Comparison of ENCODE assay signal across 21 mouse cellular contexts in the genomic region with DNA sequence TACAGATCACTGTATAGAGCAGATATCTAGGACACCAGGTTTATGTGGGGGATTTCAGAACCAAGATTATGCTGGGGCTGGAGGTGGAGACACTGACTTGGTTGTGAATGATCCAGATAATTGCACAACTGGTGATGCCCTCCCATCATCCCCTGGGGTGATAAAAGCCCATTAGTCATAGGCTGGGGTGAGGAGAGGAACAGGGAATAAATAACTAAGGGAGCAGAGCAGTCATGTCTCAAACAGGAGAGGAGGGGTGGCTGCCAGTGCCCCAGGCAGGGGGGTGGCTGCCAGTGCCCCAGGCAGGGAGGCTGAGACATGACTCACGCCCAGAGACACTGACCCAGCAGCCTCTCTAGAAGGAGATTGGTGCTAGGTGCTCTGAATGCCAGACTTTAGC. TPM values are rescaled to one million over a fixed set of nuclear protein-coding genes. Genes with fewer than 3 reads are reported as not detected.
DNase-seq lines count a peak whose midpoint lies in the region; ATAC-seq and TF ChIP-seq lines count a peak whose summit lies in the region.
"Had no signal": no experiment of that assay in that cellular context is flagged by ENCODE, and none has a peak within 500 bp of the region (broad histone marks: within the 10 kb centered on the region; RNA-seq: fewer than 3 reads in every experiment).

No protein-coding gene starts in this region.

- no peaks in the 10 kb centered on the region for H3K27me3 ChIP-seq in forebrain, postnatal 0 days (ENCODE audit: insufficient read depth, low read length)
- H3K27me3 ChIP-seq in forebrain, embryonic 10.5 days (ENCODE audit: poor library complexity, severe bottlenecking), result no peaks in the 10 kb centered on the region
- H3K27me3 ChIP-seq in C2C12 (ENCODE audit: control insufficient read depth, insufficient read depth, insufficient read length) (no peaks in the 10 kb centered on the region), myocyte (ENCODE audit: control insufficient read depth, insufficient read depth, insufficient read length) (no peaks in the 10 kb centered on the region)
- H3K27me3 ChIP-seq: heart, embryonic 15.5 days; hindbrain, embryonic 13.5 days; limb, embryonic 15.5 days; midbrain, embryonic 15.5 days; neural tube, embryonic 12.5 days had no signal

- H3K79me3 ChIP-seq in C2C12 (ENCODE audit: low read depth), result no peaks in the 10 kb centered on the region

- TF ChIP-seq POLR2A in myocyte (IDR thresholded peaks at IDR 0.05; ENCODE audit: insufficient read length, low read depth), result peak; percentile 47

- H3K9ac ChIP-seq in forebrain, postnatal 0 days, result no peak overlapping the region
- H3K9ac ChIP-seq: heart, embryonic 15.5 days; hindbrain, embryonic 13.5 days; limb, embryonic 15.5 days; midbrain, embryonic 15.5 days; neural tube, embryonic 12.5 days had no signal

- H3K36me3 ChIP-seq in forebrain, postnatal 0 days (ENCODE audit: insufficient read depth), result no peaks in the 10 kb centered on the region
- no peaks in the 10 kb centered on the region for H3K36me3 ChIP-seq in forebrain, embryonic 10.5 days (replicated peaks)
- no peaks in the 10 kb centered on the region for H3K36me3 ChIP-seq in C2C12 (ENCODE audit: control insufficient read depth, insufficient read depth)
- H3K36me3 ChIP-seq in myocyte (ENCODE audit: control insufficient read depth, insufficient read depth), result no peaks in the 10 kb centered on the region
- H3K36me3 ChIP-seq: heart, embryonic 15.5 days; hindbrain, embryonic 13.5 days; limb, embryonic 15.5 days; midbrain, embryonic 15.5 days; neural tube, embryonic 12.5 days had no signal

- DNase-seq in forebrain, postnatal 0 days, result no peak
- DNase-seq in forebrain, embryonic 10.5 days (ENCODE audit: extremely low spot score, low spot score), result no peak
- peak; percentile 40 for DNase-seq in adrenal gland, postnatal 10 days
- no peak for DNase-seq in gastrocnemius, postnatal 4 days (ENCODE audit: low spot score in 2 of 2)
- no peak for DNase-seq in ovary, postnatal 36 days (ENCODE audit: low spot score)
- no peak for DNase-seq in cerebellum, adult 11-12 months
- DNase-seq: B cell, adult 2 months; cerebellum, adult 9-11 months; heart, adult 18-20 months; lung, adult 18-20 months had no signal

- H3K4me1 ChIP-seq in forebrain, postnatal 0 days (ENCODE audit: insufficient read depth), result no peaks in the 10 kb centered on the region
- 0 out of 2 replicates have a peak, but pooled peaks cover 4% of the 10 kb centered on the region for H3K4me1 ChIP-seq in forebrain, embryonic 10.5 days
- H3K4me1 ChIP-seq: heart, embryonic 15.5 days; limb, embryonic 15.5 days had no signal

- H3K4me3 ChIP-seq in forebrain, postnatal 0 days (ENCODE audit: low read depth, low read length), result no peak overlapping the region
- H3K4me3 ChIP-seq in forebrain, embryonic 10.5 days, result no peak overlapping the region
- no peak overlapping the region for H3K4me3 ChIP-seq in C2C12 (ENCODE audit: insufficient read depth, poor library complexity, severe bottlenecking)
- no peak overlapping the region for H3K4me3 ChIP-seq in myocyte
- H3K4me3 ChIP-seq: heart, embryonic 15.5 days; hindbrain, embryonic 13.5 days; limb, embryonic 15.5 days; midbrain, embryonic 15.5 days; neural tube, embryonic 12.5 days had no signal

- ATAC-seq in forebrain, postnatal 0 days, result peak; percentile 34; the same call in 1 of the 2 replicates
- ATAC-seq: forebrain, embryonic 14.5 days; intestine, postnatal 0 days; midbrain, embryonic 15.5 days had no signal

- no peaks in the 10 kb centered on the region for H3K9me3 ChIP-seq in forebrain, postnatal 0 days (ENCODE audit: low read length)
- peaks cover 10% of the 10 kb centered on the region for H3K9me3 ChIP-seq in forebrain, embryonic 10.5 days
- H3K9me3 ChIP-seq: heart, embryonic 15.5 days; limb, embryonic 15.5 days; midbrain, embryonic 15.5 days; neural tube, embryonic 12.5 days had no signal

- H3K79me2 ChIP-seq in C2C12 (ENCODE audit: control insufficient read depth, insufficient read depth), result no peaks in the 10 kb centered on the region
- H3K79me2 ChIP-seq in myocyte (ENCODE audit: control insufficient read depth, insufficient read depth), result no peaks in the 10 kb centered on the region

- WGBS in forebrain, postnatal 0 days, result 72% methylated on average over 1 of the region's 1 CpGs
- 43% methylated on average over 1 of the region's 1 CpGs for WGBS in forebrain, embryonic 10.5 days

- H3K4me2 ChIP-seq in forebrain, postnatal 0 days (ENCODE audit: low read depth), result no peak overlapping the region
- peak overlapping the region; percentile 74 for H3K4me2 ChIP-seq in myocyte (ENCODE audit: low read depth)
- H3K4me2 ChIP-seq: heart, embryonic 15.5 days; hindbrain, embryonic 13.5 days; limb, embryonic 15.5 days; midbrain, embryonic 15.5 days; neural tube, embryonic 12.5 days had no signal

- no peak overlapping the region for H3K27ac ChIP-seq in forebrain, postnatal 0 days (ENCODE audit: low read depth, low read length)
- H3K27ac ChIP-seq in forebrain, embryonic 10.5 days, result no peak overlapping the region
- H3K27ac ChIP-seq: heart, embryonic 15.5 days; hindbrain, embryonic 13.5 days; kidney, postnatal 0 days; limb, embryonic 15.5 days; macrophage; midbrain, embryonic 15.5 days; neural tube, embryonic 12.5 days had no signal

- no peak for TF ChIP-seq CTCF in forebrain, postnatal 0 days (IDR thresholded peaks at IDR 0.05; ENCODE audit: low read depth)
- TF ChIP-seq CTCF in C2C12 (IDR thresholded peaks at IDR 0.05; ENCODE audit: control insufficient read depth, insufficient read depth, insufficient read length), result no peak

- H3ac ChIP-seq in C2C12 (ENCODE audit: control insufficient read depth, insufficient read length, low read depth), result peak overlapping the region; percentile 62
- H3ac ChIP-seq in myocyte (ENCODE audit: control insufficient read depth, insufficient read length), result no peak overlapping the region

TF ChIP-seq in C2C12, 6 proteins besides CTCF, POLR2A, EP300 and RAD21:
- TF ChIP-seq MYOD1 (IDR thresholded peaks at IDR 0.05; ENCODE audit: control insufficient read depth, insufficient read length, low read depth), result peak; percentile 43
- no peak for TF ChIP-seq USF1 (IDR thresholded peaks at IDR 0.05; ENCODE audit: low read depth)
- peak; percentile 44 for TF ChIP-seq MAX (IDR thresholded peaks at IDR 0.05)
- peak; percentile 99 for TF ChIP-seq CEBPB (IDR thresholded peaks at IDR 0.05; ENCODE audit: low read depth)
- TF ChIP-seq FOSL1 (IDR thresholded peaks at IDR 0.05; ENCODE audit: insufficient read depth, low read length, poor library complexity, severe bottlenecking), result peak; percentile 31
- no peak for TF ChIP-seq MYOG (IDR thresholded peaks at IDR 0.05; ENCODE audit: control insufficient read depth, extremely low read depth, insufficient read length)

TF ChIP-seq in myocyte, 11 proteins besides CTCF, POLR2A, EP300 and RAD21:
- TF ChIP-seq TCF3 (IDR thresholded peaks at IDR 0.05; ENCODE audit: insufficient read length, low read depth), result no peak
- TF ChIP-seq CEBPB (IDR thresholded peaks at IDR 0.05; ENCODE audit: insufficient read depth, poor library complexity, severe bottlenecking), result peak; percentile 99
- TF ChIP-seq USF1 (IDR thresholded peaks at IDR 0.05; ENCODE audit: low read depth), result no peak
- TF ChIP-seq E2F4 (IDR thresholded peaks at IDR 0.05; ENCODE audit: insufficient read depth), result no peak
- TF ChIP-seq REST (IDR thresholded peaks at IDR 0.05; ENCODE audit: insufficient read depth, insufficient read length), result no peak
- TF ChIP-seq TCF12 (IDR thresholded peaks at IDR 0.05; ENCODE audit: insufficient read depth, poor library complexity, severe bottlenecking), result no peak
- peak; percentile 14 for TF ChIP-seq POLR2AphosphoS2 (IDR thresholded peaks at IDR 0.05; ENCODE audit: insufficient read length, low read depth)
- TF ChIP-seq MYOD1 (IDR thresholded peaks at IDR 0.05; ENCODE audit: control insufficient read depth in 1 of 3, insufficient read length in 2 of 3, low read depth in 2 of 3), result peak in 1 of 3 experiments; percentile 26
- no peak for TF ChIP-seq MYOG (IDR thresholded peaks at IDR 0.05; ENCODE audit: control insufficient read depth in 1 of 3, insufficient read depth in 1 of 3, insufficient read length in 2 of 3, low read depth in 2 of 3)
- no peak for TF ChIP-seq MAX (IDR thresholded peaks at IDR 0.05; ENCODE audit: low read depth)

RNA-seq across cellular contexts. Expression of a gene that starts 53.7 kb away (rescaled TPM):
- 6.9 and 7.9 TPM in 2 replicates for total RNA-seq in forebrain, postnatal 0 days (2014; rRNA removed)
- 3.3 and 4.5 TPM in 2 replicates for polyA plus RNA-seq in forebrain, postnatal 0 days (2015; fragmentation: Nextera tagmentation; extraction: Ambion mirVana)
- 0.07 and 0.20 TPM in 2 replicates for polyA plus RNA-seq in forebrain, embryonic 10.5 days (2016; fragmentation: Nextera tagmentation; extraction: Ambion mirVana)
- 0.30 TPM for polyA plus RNA-seq in C2C12 (2012; fragmentation: generic; extraction: Trizol)
- total RNA-seq in adrenal gland, postnatal 10 days (2021), result under 1 TPM; 0.18 to 0.27 TPM
- 0.35 TPM for polyA plus RNA-seq in myocyte (2012; fragmentation: generic; extraction: Trizol)
- total RNA-seq in gastrocnemius, postnatal 4 days (2021), result not detected
- total RNA-seq: heart, adult 18-20 months had no signal
- polyA plus RNA-seq: heart, embryonic 15.5 days; intestine, postnatal 0 days; limb, embryonic 15.5 days; macrophage had no signal
